In genomic region chr10:107516641-107517040, GRCm38 (mm10) we compare ENCODE assay signal across 30 mouse cellular contexts. TPM values are rescaled to one million over a fixed set of nuclear protein-coding genes. Genes with fewer than 3 reads are reported as not detected.
A peak's percentile ranks its signal among the peaks of the same experiment; 100 is the strongest.
DNase-seq lines count a peak whose midpoint lies in the region; ATAC-seq lines count a peak whose summit lies in the region.
"Had no signal": no experiment of that assay in that cellular context is flagged by ENCODE, and none has a peak within 500 bp of the region (broad histone marks: within the 10 kb centered on the region; RNA-seq: fewer than 3 reads in every experiment).

No protein-coding gene starts in this region.

- DNase-seq in kidney, adult 11 months, result no peak
- DNase-seq in lung, postnatal 36 days, result peak; percentile 14
- no peak for DNase-seq in lung, postnatal 10 days
- peak; percentile 9 to 22 for DNase-seq in kidney, postnatal 4 days
- no peak for DNase-seq in adrenal gland, adult (ENCODE audit: inconsistent age in 2 of 2, low spot score in 1 of 2)
- no peak for DNase-seq in left cerebral cortex, postnatal 36 days (ENCODE audit: low spot score in 2 of 2)
- DNase-seq: adrenal gland, adult 8-10 months; cerebellum, adult 11-12 months; cerebellum, postnatal 25 days; gastrocnemius, postnatal 14 days; heart, adult 18-20 months; heart, postnatal 10 days; liver, embryonic 13.5 days; retina, postnatal 1 day; thymus, postnatal 25 days had no signal

- H3K4me2 ChIP-seq in kidney, embryonic 14.5 days (replicated peaks; ENCODE audit: low read depth, low read length), result no peak overlapping the region
- H3K4me2 ChIP-seq: embryonic facial prominence, embryonic 13.5 days; heart, embryonic 12.5 days; intestine, embryonic 15.5 days; limb, embryonic 12.5 days; liver, embryonic 13.5 days; midbrain, embryonic 15.5 days; neural tube, embryonic 13.5 days; stomach, embryonic 15.5 days had no signal

- no peaks in the 10 kb centered on the region for H3K4me1 ChIP-seq in kidney, embryonic 14.5 days (ENCODE audit: control insufficient read depth, insufficient read depth, low read length)
- H3K4me1 ChIP-seq: embryonic facial prominence, embryonic 13.5 days; heart, embryonic 12.5 days; hindbrain, embryonic 10.5 days; intestine, embryonic 15.5 days; limb, embryonic 12.5 days; liver, embryonic 13.5 days; megakaryocyte, embryonic 14.5 days; midbrain, embryonic 15.5 days; neural tube, embryonic 13.5 days; stomach, embryonic 15.5 days had no signal

- H3K9me3 ChIP-seq in kidney, embryonic 14.5 days (ENCODE audit: control insufficient read depth, low read length), result no peaks in the 10 kb centered on the region
- H3K9me3 ChIP-seq: embryonic facial prominence, embryonic 13.5 days; heart, embryonic 12.5 days; hindbrain, embryonic 10.5 days; intestine, embryonic 15.5 days; limb, embryonic 12.5 days; liver, embryonic 13.5 days; midbrain, embryonic 15.5 days; neural tube, embryonic 13.5 days; stomach, embryonic 15.5 days had no signal

- intact Hi-C loops in left cerebral cortex, postnatal 36 days (cut with DNase I), result no loop called here

- ATAC-seq in kidney, embryonic 14.5 days (ENCODE audit: low FRiP score, low TSS enrichment), result 0 out of 2 replicates have a peak, but pooled peaks have one; percentile 69
- ATAC-seq: forebrain, embryonic 14.5 days; hindbrain, embryonic 16.5 days; intestine, embryonic 15.5 days; midbrain, embryonic 15.5 days had no signal

- no peak overlapping the region for H3K4me3 ChIP-seq in kidney, embryonic 14.5 days (ENCODE audit: low read length)
- H3K4me3 ChIP-seq: embryonic facial prominence, embryonic 13.5 days; heart, embryonic 12.5 days; hindbrain, embryonic 10.5 days; intestine, embryonic 15.5 days; layer of hippocampus, adult 2 months; limb, embryonic 12.5 days; liver, embryonic 13.5 days; megakaryocyte, embryonic 14.5 days; midbrain, embryonic 15.5 days; neural tube, embryonic 13.5 days; stomach, embryonic 15.5 days had no signal

- H3K9ac ChIP-seq in kidney, embryonic 14.5 days (ENCODE audit: low read depth, low read length), result no peak overlapping the region
- H3K9ac ChIP-seq: embryonic facial prominence, embryonic 13.5 days; heart, embryonic 12.5 days; intestine, embryonic 15.5 days; limb, embryonic 12.5 days; liver, embryonic 13.5 days; midbrain, embryonic 15.5 days; neural tube, embryonic 13.5 days; stomach, embryonic 15.5 days had no signal

- H3K27ac ChIP-seq in kidney, embryonic 14.5 days (ENCODE audit: low read depth, low read length), result no peak overlapping the region
- H3K27ac ChIP-seq: embryonic facial prominence, embryonic 13.5 days; hindbrain, embryonic 10.5 days; intestine, embryonic 15.5 days; layer of hippocampus, adult 2 months; limb, embryonic 12.5 days; liver, embryonic 13.5 days; midbrain, embryonic 15.5 days; neural tube, embryonic 13.5 days; stomach, embryonic 15.5 days had no signal

- H3K36me3 ChIP-seq in kidney, embryonic 14.5 days (ENCODE audit: control insufficient read depth, insufficient read depth, low read length), result no peaks in the 10 kb centered on the region
- H3K36me3 ChIP-seq: embryonic facial prominence, embryonic 13.5 days; heart, embryonic 12.5 days; hindbrain, embryonic 10.5 days; intestine, embryonic 15.5 days; limb, embryonic 12.5 days; liver, embryonic 13.5 days; midbrain, embryonic 15.5 days; neural tube, embryonic 13.5 days; stomach, embryonic 15.5 days had no signal

- H3K27me3 ChIP-seq in kidney, embryonic 14.5 days (ENCODE audit: control insufficient read depth, insufficient read depth, low read length), result no peaks in the 10 kb centered on the region
- H3K27me3 ChIP-seq: embryonic facial prominence, embryonic 13.5 days; heart, embryonic 12.5 days; intestine, embryonic 15.5 days; limb, embryonic 12.5 days; liver, embryonic 13.5 days; megakaryocyte, embryonic 14.5 days; midbrain, embryonic 15.5 days; neural tube, embryonic 13.5 days; stomach, embryonic 15.5 days had no signal

- 52% methylated on average over 7 of the region's 7 CpGs for WGBS in kidney, embryonic 14.5 days

RNA-seq across cellular contexts. Expression of gene Myf6, which starts 22.1 kb away (rescaled TPM):
- 0.20 TPM in 1 of 2 replicates, not detected in the other for polyA plus RNA-seq in kidney, embryonic 14.5 days (2014; fragmentation: Nextera tagmentation; extraction: Ambion mirVana)
- total RNA-seq in left cerebral cortex, postnatal 36 days (2021), result not detected
- total RNA-seq: adrenal gland, adult 8-10 months; heart, adult 18-20 months; heart, postnatal 10 days; layer of hippocampus, adult 2 months; layer of hippocampus, postnatal 25 days; MEL had no signal
- polyA plus RNA-seq: forebrain, embryonic 14.5 days; hindbrain, embryonic 16.5 days; midbrain, embryonic 15.5 days; stomach, embryonic 15.5 days had no signal

RNA-seq across cellular contexts. Expression of gene Myf5, which starts 30.7 kb away (rescaled TPM):
- polyA plus RNA-seq in kidney, embryonic 14.5 days (2014; fragmentation: Nextera tagmentation; extraction: Ambion mirVana), result not detected in 2 replicates
- not detected for total RNA-seq in left cerebral cortex, postnatal 36 days (2021)
- total RNA-seq: adrenal gland, adult 8-10 months; heart, adult 18-20 months; heart, postnatal 10 days; layer of hippocampus, adult 2 months; layer of hippocampus, postnatal 25 days; MEL had no signal
- polyA plus RNA-seq: forebrain, embryonic 14.5 days; heart, embryonic 12.5 days; hindbrain, embryonic 16.5 days; midbrain, embryonic 15.5 days had no signal

Comparison
In these comparisons a context has a peak if more than half of its experiments do, and no peak if none do; other contexts are left out.
1. DNase-seq: peak in lung, postnatal 36 days (single experiment) and kidney, postnatal 4 days (2 of 2); none in kidney, adult 11 months (single experiment), lung, postnatal 10 days (single experiment), adrenal gland, adult (0 of 2) and left cerebral cortex, postnatal 36 days (0 of 2).